Mouse (Mus musculus) spleen, adult 2 months (tissue): ENCODE measurements around the gene Apoc3. TPM values are rescaled to one million over a fixed set of nuclear protein-coding genes. Genes with fewer than 3 reads are reported as not detected.

Experiments used
- DNase-seq, 2 experiments: peaks; one replicate each; pipeline versions ENCODE4 v3.0.0 to v3.0.0-alpha.2; 2012 to 2021; ENCODE audit warnings: low spot score in 2 of 2, low read depth in 1 of 2
- H3K27ac ChIP-seq: fragments of 200-500 bp; 2 replicates; pipeline ENCODE4 v1.5.1; 2012; ENCODE audit warnings: low read length, inconsistent platforms; ENCODE audit not compliant: insufficient read depth
- H3K27me3 ChIP-seq: fragments of 200-500 bp; 2 replicates; pipeline ENCODE4 v1.6.1; 2012; ENCODE audit warnings: mild to moderate bottlenecking, moderate library complexity, low read length, inconsistent platforms; ENCODE audit not compliant: control insufficient read depth, insufficient read depth
- H3K36me3 ChIP-seq: fragments of 200-500 bp; 2 replicates; pipeline ENCODE4 v1.6.1; 2012; ENCODE audit warnings: mild to moderate bottlenecking, low read length, inconsistent platforms; ENCODE audit not compliant: control insufficient read depth, insufficient read depth
- H3K4me1 ChIP-seq: fragments of 200-500 bp; 2 replicates; pipeline ENCODE4 v1.6.1; 2011; ENCODE audit warnings: inconsistent platforms; ENCODE audit not compliant: control insufficient read depth, insufficient read depth, insufficient read length
- H3K4me3 ChIP-seq: fragments of 200-500 bp; 2 replicates; pipeline ENCODE4 v1.5.1; 2011; ENCODE audit warnings: mild to moderate bottlenecking, inconsistent platforms; ENCODE audit not compliant: insufficient read depth, insufficient read length; ENCODE audit errors: extremely low read depth
- CTCF ChIP-seq: fragments of 200-500 bp; IDR thresholded peaks from 2 replicates; pipeline ENCODE4 v1.5.1; 2011; ENCODE audit warnings: mild to moderate bottlenecking, inconsistent platforms; ENCODE audit not compliant: insufficient read depth, insufficient read length, insufficient replicate concordance; ENCODE audit errors: extremely low read depth
- POLR2A ChIP-seq: fragments of 200-500 bp; IDR thresholded peaks from 2 replicates; pipeline ENCODE4 v1.6.1; 2011; ENCODE audit warnings: low read depth, low read length, inconsistent platforms
- WGBS: fragments of 180-500 bp; shearing (Covaris S2); methylation state at CpG from one replicate; pipeline ENCODE4 v1.1.7; 2018; 5-methylcytosine and 5-hydroxymethylcytosine counted together
- polyA plus RNA-seq: library from polyadenylated mRNA; depleted of rRNA; stranded (reverse); fragments of >200 nt; gene quantifications from 2 replicates; pipeline ENCODE4 v1.2.3, GENCODE M21; 2012

Gene Apoc3
- polyA plus RNA-seq, 1 experiment, result 0.44 TPM

DNA sequence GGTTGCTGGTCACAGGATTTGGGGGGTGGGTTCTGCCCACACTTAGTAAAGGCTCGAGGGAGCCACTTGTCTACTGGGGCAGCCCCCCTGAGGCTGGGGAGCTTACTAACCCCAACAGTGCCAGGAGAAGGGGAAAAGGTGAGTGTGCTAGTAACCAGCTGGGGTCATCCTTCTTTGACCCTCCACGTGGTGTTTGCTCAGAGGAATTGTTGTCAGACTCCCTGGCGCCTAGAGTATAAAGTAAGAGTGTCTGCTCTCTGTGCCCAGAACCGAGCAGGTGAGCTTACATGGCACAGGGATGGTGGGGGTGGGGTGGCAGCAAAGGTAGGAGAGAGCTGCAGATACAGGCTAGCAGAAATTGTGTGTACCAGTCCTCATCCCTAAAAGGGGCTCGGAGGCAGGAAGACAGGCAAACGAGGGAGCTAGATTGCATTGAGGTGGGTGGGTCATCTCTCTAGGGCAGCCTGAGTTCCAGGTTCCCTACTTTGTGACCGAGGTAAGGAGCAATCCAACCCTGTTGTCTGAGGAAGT lies 33.0 kb upstream of the Apoc3 start, which contains the start of gene Apoa5:
Apoa5 (plus strand) TSS at position 291 of the 531 bp plus-strand sequence.
- WGBS, result 67% methylated on average over 7 of the region's 7 CpGs
- Histone ChIP-seq H3K27ac (no peak within 1 kb of the TSS), H3K4me3 (no peak within 1 kb of the TSS), H3K27me3 (0 out of 2 replicates have a peak, but pooled peaks cover 1% of the 10 kb centered on the region), H3K4me1 (no peaks in the 10 kb centered on the region), H3K36me3 (no peaks in the 10 kb centered on the region)
- DNase-seq, result no peak
- no peak for TF ChIP-seq CTCF
- no peak for TF ChIP-seq POLR2A

DNA sequence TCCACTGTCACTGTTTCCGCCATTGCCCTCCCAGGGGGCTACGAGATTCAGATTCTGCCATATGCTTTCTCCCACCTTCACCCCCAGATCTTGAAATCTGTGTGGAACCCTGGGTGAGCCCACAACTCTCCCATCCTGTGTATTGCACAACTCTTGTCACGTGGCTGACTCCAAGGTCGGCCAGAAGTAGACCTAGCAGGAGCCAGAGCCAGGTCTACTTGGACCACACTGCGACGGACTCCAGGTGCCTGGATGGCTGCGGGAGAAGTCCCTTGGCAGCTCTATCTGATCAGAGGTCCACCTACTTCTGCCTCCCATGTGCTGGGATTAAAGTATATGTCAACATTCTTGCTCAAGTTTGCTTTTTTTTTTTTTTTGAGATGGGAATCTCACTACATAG lies 25.7 kb upstream of the Apoc3 start:
- no peaks in the 10 kb centered on the region for H3K36me3 ChIP-seq
- TF ChIP-seq POLR2A (no peak), CTCF (no peak)
- H3K27me3 ChIP-seq, result no peaks in the 10 kb centered on the region
- no peak overlapping the region for H3K27ac ChIP-seq
- DNase-seq, result no peak
- 89% methylated on average over 7 of the region's 7 CpGs for WGBS
- H3K4me1 ChIP-seq, result no peaks in the 10 kb centered on the region
- no peak overlapping the region for H3K4me3 ChIP-seq

DNA sequence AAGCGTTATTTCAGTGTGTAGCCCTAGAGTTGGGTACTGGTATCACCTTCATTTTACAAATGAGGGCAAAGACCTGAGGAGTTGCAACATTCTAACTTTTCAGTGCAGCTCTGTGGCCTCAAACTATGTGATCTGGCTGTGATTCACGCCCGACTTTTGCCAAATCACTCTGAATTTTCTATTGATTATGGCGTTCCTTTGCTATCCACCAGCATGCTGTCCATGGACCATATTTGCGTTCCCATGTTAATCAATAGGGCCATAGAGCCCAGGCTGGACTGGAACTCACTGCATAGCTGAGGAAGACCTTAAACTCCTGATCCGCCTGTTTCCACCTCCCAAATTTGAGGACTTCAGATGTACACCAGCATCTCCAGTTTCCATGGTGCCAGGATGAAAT lies 23.7 kb upstream of the Apoc3 start:
- WGBS, result 90% methylated on average over 6 of the region's 6 CpGs
- H3K4me3 ChIP-seq, result no peak overlapping the region
- H3K27ac ChIP-seq, result no peak overlapping the region
- H3K27me3 ChIP-seq, result no peaks in the 10 kb centered on the region
- no peak for DNase-seq
- no peaks in the 10 kb centered on the region for H3K4me1 ChIP-seq
- no peaks in the 10 kb centered on the region for H3K36me3 ChIP-seq
- TF ChIP-seq CTCF (no peak), POLR2A (no peak)

DNA sequence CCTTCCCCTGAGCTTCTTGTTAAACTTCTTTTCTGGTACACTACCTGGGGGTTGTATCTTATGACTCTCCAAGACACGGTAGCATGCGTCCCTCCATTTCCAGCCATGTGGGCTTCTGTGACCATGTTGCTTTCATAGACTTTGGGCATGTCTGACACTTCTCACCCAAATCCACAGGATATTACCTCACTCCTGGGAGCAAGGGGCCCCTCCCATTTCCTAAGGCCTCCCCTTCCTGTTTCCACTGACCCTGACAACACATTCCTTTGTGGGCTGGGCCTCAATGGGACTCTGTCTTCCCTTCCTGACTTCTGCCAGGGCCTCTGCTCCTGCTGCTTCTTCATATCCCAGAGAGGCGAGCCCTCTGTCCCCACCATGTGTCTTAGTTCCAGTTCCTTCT lies 22.1 kb upstream of the Apoc3 start:
- Histone ChIP-seq H3K4me3 (no peak overlapping the region), H3K36me3 (no peaks in the 10 kb centered on the region), H3K27ac (no peak overlapping the region), H3K4me1 (no peaks in the 10 kb centered on the region), H3K27me3 (no peaks in the 10 kb centered on the region)
- 81% methylated on average over 3 of the region's 3 CpGs for WGBS
- no peak for DNase-seq
- TF ChIP-seq CTCF, result no peak
- no peak for TF ChIP-seq POLR2A

DNA sequence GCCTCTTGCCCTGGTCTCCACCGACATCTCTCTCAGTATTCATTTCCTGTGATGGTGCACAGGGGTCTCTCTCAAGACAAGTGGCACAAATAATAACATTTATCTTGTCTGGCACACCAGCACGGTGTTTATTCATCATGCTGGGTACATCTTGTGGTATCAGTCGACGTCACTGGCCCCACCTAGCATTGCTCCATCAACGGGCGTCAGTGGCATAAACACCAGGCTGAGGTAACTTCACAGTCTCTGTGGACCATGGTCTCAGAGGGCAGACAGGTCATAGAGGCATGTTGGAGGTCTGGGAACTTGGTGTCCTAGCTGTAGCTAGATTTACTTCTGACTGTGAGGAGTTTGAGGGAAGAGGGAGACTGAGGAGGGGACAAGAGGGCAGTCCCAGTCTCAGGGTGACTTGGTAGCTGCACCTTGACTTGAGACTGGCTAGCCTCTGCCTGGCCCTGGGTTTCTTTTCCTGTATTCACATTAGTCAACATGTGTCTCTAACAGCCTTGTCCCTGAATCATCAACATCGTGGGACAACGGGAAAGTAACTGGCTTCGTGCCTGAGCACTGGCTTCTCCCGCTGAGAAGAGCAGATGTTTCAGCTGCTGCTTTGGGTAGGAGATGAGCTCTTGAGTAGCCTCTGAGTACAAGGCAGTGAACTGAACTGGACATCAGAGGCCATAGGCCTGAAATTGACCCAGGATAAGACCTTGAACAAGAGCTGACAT lies 21.4 kb upstream of the Apoc3 start:
- TF ChIP-seq POLR2A, result no peak
- no peak for TF ChIP-seq CTCF
- H3K27ac ChIP-seq, result no peak overlapping the region
- DNase-seq, result no peak
- H3K36me3 ChIP-seq, result no peaks in the 10 kb centered on the region
- H3K4me1 ChIP-seq, result no peaks in the 10 kb centered on the region
- WGBS, result 84% methylated on average over 10 of the region's 10 CpGs
- H3K4me3 ChIP-seq, result no peak overlapping the region
- H3K27me3 ChIP-seq, result no peaks in the 10 kb centered on the region

DNA sequence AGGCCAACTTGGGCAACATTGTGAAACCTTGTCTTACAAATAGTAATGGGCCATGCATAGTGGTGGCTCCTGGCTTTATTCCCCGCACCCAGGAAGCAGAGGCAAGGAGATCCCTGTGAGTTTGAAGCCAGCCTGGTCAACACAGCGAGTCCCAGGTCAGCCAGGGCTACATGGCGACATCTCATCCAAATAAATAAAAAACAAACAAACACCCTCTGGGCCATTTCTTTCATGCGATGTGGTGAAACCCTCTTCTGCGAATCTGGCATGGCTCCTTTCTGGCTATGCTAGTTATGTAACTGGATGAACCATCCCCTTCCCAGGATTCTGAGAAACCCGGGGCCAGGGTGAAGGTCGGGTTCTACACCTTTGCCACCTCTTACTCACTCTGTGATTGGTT lies 20.7 kb upstream of the Apoc3 start:
- Histone ChIP-seq H3K27ac (no peak overlapping the region), H3K27me3 (no peaks in the 10 kb centered on the region), H3K4me1 (no peaks in the 10 kb centered on the region), H3K36me3 (no peaks in the 10 kb centered on the region), H3K4me3 (no peak overlapping the region)
- TF ChIP-seq CTCF (no peak), POLR2A (no peak)
- WGBS, result 89% methylated on average over 7 of the region's 7 CpGs
- no peak for DNase-seq

DNA sequence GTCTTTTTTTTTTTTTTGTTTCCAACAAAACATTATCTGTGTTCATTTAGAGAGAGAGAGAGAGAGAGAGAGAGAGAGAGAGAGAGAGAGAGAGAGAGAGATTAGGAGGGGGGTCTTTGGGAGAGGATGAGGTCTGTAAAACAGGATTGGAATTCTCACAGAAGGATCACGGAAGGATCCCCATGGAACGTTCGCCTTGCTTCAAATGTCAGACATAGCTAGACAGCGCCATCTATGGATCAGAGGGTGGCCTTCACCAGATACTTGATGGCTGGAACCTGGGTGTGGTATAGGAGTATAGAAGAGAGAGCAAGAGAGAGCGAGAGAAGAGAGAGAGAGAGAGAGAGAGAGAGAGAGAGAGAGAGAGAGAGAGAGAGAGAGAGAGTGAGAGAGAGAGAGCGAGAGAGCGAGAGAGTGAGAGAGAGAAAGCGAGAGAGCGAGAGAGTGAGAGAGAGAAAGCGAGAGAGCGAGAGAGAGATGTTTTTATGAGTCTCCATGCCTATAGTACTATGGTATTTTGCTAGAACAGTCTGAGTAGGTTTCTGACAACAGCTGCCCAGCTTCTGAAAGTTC lies 11.4 kb upstream of the Apoc3 start:
- no peak overlapping the region for H3K4me3 ChIP-seq
- no peaks in the 10 kb centered on the region for H3K36me3 ChIP-seq
- H3K27ac ChIP-seq, result no peak overlapping the region
- no peaks in the 10 kb centered on the region for H3K27me3 ChIP-seq
- H3K4me1 ChIP-seq, result no peaks in the 10 kb centered on the region
- 35% methylated on average over 11 of the region's 11 CpGs for WGBS
- peak in 1 of 2 experiments; percentile 20 for DNase-seq
- TF ChIP-seq POLR2A (no peak), CTCF (peak; percentile 69; the same call in 1 of the 2 replicates)
